Mouse (Mus musculus): ENCODE results near the gene Nkx1-2.
A peak's percentile ranks its signal among the peaks of the same experiment; 100 is the strongest.

The Nkx1-2 gene

DNA sequence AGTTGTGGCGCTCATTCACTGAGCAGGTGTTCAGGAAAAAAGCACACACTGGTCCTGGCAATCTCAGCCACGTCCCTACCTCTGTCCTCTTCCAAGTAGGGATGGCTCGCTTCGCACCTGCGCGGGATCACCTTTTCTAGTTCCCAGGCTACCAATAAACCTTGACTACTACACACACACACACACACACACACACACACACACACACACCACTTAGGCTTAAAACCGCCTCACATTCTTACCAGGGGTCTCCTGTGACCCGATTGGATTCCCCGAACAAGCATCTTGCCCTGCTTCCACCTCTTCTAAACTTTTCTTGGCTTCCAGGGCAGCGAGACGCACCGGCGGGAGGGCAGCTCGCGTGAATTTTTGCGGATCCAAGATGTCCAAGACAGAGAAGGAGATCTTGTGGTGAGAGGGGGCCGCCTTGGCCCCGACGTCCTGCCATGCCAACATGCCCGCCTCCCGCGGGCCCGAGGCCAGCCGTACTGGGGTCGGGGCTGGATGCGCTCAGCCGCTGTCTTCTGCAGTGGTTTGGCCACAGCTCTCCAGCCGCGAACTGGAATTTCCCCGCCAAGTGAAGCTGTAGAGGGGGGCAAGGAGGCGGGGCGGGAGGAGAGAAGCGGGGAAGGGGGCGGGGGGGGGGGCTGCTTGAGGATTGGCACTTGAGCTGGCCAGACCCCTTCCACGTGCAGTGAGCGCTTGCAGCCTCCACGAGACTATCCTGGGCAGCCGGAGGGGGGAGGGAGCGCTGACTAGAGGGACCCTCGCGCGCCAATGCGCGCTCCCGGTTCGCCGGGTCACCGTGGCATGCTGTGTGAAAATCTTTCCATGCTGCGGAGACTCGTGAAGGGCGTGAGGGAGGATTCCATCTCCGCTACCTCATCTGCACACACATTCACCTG, at the start of gene Nkx1-2:
Gene Nkx1-2 (minus strand): TSS at position 567 of the 905 bp plus-strand sequence.
- no peak for DNase-seq

DNA sequence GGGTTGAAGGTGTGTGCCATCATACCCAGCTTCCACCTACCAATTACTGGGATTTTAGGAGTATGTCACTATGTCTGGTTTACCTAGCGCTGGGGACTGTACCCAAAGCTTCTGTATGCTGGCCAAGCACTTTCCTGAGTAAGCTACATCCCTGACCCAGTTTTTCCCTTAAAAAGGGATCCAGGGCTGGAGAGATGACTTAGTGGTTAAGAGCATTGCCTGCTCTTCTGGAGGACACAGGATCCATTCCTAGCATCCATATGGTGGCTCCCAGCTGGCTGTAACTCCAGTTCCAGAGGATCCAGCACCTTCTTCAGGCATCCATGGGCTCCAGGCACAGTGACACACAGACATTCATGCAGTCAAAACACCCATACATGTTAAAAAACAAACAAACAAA, 47.1 kb upstream of the Nkx1-2 start:
- DNase-seq = no peak

DNA sequence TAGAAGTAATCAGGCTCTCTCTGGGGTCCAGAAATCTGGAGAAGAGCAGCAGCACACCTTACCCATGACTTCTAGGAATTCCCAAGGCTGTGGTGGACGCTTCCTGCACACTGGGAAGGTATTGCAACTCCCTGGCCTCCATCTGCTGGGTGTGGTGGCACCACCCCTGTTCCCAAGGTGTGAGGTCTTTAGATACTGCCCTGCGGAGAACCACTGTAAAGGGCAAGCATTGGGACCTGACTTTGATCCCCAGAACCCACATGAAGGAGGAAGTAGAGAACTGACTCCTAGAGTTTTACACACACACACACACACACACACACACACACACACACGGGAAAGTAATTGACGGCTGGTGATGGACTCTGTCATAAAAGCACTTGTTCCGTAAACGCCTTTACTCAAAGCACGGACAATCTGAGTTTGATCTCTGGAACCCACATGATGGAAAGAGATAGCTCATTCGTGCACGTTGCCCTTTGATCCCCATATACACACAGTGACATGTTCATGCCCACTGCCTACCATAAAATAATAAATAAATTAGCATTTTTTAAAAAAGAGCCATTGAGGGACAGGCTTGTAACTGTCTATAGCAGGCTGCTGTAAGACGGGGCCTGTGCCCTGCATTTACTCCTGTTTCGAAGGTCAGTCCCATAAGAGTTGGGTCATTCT, 45.3 kb upstream of the Nkx1-2 start:
- DNase-seq = no peak

DNA sequence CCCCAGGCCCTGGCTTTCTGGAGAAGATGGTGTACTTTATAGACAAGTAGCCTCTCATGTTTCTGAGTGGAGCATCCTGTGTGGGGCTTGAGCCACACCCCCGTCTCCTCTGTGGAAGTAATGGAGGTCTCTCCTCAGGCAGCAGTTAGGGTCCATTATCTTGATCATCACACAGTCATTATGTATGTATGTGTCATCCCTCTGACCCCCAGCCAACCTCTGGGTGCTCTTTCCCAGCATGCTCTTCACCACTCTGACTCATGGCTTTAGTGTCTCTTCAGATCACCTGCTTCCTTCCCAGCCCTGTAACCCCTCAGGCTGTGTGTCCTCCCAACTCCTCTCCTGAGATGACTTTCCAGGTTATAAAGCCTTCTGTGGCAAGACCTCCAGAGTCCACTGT, 42.2 kb upstream of the Nkx1-2 start:
- DNase-seq = no peak

DNA sequence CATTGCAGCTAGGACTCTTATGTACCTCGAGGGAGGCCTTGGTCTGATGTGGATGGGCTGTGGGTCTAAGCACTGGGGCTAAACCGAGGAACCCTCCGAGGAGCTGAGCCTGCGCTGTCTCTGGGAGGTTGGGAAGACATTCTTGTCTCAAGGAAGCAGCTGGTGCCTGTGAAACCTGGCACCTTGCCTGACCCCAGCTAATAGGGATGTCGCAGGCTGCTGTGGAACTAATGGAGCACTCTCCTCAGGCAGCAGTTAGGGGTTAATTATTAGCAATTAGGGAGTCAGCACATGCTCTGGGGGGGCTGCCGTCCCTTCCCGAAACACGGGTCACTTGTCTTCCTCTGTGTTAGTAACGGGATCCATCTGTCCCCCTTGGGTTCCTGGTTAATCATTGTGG, 41.5 kb upstream of the Nkx1-2 start:
- peak; percentile 45 to 51 for DNase-seq

DNA sequence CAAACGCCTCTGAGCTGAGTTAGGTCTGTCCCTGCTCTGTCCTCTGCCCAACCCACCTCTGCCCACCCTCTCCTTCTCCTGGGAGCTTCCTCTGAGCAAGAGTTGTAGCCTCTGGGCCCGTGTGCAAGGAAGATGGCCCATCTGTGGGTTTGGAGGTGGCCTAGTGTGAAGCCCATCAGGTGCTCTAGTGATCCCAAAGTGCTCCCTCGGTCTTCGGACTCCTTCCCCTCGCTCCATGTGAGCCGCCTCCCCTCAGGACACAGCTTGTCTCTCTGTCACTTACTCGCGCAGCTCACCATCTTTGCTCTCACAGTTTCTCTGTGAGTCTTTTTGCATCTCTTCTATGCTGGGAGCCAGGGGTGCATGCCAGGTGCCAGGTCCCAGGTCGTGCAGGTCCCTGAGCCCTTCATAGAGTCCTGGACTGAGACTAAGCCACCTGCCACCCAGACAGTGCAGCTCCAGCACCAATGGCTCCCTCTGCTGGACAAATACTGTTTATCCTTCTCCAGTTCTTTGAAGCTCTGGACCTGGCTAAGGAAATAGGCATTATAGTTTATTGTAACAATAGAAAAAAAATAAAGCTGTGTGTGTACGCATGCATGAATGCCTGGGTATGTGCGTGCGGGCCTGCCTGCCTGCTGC, 39.1 kb upstream of the Nkx1-2 start:
- peak; percentile 38 to 59 for DNase-seq

DNA sequence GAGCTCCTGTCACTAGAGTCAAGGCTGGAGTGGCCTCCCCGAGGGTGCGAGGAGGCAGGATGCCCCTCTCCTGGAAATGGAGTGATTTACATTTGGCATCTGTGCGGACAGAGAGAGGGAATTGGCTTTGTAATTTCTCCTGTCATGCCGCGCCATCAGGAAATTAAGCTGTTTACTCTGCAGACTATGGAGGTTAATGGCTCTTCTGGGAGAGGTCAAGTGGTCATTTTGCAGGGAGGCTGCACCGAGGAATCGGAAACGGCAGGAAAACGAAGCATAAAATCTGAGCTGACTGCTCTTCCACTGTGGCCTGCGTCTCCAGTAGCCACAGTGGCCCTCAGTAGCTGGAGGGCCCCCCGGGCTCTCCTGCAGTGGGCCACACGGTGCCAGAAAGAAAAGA, 37.9 kb upstream of the Nkx1-2 start:
- DNase-seq = no peak

DNA sequence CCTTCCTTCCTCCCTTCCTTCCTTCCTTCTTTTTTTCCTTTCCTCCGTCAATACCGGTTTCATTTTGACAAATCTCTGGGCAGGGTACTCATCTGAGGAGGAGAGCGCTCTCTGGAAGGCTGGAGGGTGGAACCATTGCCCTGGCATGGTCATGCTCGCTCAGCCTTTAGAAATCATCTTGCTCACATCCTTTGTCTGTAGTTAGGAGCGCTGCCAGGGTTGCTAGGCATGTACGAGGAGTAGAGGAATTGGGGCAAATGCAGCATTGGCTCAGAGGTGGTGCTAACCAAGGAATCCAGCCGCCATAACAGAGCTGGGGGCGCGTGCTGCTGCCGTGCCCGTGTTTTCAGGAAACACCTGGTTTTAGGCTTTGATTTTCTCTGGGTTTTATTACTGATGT, 31.9 kb upstream of the Nkx1-2 start:
- DNase-seq = no peak

DNA sequence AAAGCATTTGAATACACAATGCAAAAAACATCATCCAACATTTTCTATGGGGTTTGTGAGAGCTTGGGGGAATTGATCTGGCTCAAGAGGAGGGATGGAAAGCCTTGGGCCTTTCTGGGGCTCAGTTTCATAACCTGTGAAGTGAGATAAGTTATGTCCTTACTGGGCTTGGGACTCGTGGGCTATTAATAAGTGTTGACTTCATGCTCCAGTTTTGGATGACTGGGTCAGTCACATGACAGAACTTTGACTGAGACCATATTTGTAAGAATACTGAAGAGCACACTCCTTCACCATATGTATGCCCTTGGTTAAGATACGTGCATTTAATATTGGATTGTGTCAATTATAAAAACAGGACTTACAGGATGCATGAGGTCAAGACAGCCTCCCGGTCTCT, 28.0 kb upstream of the Nkx1-2 start:
- DNase-seq = no peak

DNA sequence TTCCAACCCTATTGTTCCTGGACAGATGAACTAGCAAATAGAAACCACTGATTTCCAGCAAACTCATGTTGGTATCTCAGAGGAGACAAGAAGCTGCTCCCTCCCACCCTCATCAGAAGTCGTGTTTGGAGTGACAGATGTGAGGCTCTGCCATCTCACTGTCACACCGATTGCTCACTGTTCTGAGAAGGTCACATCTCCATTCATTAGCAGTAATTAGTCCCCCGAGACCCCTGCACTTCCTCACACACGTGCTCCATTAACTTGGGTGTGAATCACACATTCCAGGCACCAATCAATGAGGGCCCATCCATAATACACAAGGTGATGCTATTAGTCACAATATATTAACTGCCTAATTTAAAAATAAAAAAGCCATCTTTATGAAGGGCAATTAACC, 26.7 kb upstream of the Nkx1-2 start:
- DNase-seq = no peak

DNA sequence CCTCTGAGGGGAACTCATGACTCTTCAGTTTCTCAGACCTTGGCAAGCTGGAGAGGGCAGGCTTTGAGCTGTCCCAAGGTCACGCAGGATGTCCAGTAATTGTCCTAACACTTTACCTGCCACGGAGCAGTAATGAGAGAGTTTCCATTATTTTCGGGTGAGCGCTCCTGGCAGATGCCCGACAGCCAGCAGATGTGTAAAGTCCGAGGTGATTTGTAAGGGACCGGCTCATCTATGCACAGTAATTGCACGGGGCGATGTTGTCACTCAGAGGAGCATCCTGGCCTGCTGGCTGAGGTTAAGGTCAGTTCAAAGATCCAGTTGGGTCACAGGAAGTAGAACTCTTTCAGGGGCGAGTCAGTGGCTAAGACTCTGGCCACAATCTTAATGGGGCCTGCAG, 24.7 kb upstream of the Nkx1-2 start:
- DNase-seq = peak; percentile 7 to 23

GRCm38 (mm10) chr7:132619975-132620918, 20.8 kb upstream of the Nkx1-2 start:
- peak; percentile 53 to 65 for DNase-seq

DNA sequence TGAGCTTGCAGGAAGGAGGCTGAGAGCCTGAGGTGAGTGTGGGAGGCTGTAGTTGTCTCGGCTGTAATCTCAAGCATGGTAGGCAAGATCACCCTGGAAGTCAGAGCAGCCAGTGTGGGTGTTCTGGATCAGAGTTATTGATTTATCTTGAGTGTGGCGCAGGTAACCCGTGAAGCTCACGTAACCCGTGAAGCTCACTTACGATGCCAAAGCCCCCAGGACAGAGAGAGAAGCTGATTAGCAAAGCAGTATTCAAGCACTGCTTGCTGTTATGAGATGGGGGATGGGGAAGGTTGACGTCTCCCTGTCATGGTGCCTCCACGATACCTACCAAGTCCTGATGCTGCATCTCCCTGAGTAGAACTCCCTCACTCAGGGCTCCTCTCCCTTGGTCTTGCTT, 20.1 kb upstream of the Nkx1-2 start:
- DNase-seq = no peak

GRCm38 (mm10) chr7:132617021-132617564, 17.7 kb upstream of the Nkx1-2 start:
- DNase-seq = no peak

GRCm38 (mm10) chr7:132616391-132616790, 17.0 kb upstream of the Nkx1-2 start:
- no peak for DNase-seq

GRCm38 (mm10) chr7:132615346-132615745, 15.9 kb upstream of the Nkx1-2 start:
- no peak for DNase-seq

DNA sequence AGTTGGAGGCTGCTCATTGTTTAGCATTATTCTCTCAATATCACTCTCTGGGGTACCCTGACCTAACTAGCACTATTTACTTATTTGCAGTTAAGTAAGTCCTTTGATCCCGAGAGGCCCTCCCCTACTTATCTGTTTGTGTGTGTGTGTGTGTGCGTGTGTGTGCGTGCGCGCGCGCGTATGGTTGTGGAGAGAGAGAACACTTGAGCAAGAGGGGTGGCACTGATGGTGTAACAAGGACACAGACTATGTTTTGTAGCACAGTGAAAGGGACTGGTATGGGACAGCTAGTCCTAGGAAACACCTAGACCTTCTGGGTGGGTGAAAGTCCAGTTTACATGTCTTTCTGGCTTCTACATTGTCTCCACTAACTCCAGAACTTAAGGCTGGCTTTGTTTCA, 12.1 kb upstream of the Nkx1-2 start:
- DNase-seq = no peak

DNA sequence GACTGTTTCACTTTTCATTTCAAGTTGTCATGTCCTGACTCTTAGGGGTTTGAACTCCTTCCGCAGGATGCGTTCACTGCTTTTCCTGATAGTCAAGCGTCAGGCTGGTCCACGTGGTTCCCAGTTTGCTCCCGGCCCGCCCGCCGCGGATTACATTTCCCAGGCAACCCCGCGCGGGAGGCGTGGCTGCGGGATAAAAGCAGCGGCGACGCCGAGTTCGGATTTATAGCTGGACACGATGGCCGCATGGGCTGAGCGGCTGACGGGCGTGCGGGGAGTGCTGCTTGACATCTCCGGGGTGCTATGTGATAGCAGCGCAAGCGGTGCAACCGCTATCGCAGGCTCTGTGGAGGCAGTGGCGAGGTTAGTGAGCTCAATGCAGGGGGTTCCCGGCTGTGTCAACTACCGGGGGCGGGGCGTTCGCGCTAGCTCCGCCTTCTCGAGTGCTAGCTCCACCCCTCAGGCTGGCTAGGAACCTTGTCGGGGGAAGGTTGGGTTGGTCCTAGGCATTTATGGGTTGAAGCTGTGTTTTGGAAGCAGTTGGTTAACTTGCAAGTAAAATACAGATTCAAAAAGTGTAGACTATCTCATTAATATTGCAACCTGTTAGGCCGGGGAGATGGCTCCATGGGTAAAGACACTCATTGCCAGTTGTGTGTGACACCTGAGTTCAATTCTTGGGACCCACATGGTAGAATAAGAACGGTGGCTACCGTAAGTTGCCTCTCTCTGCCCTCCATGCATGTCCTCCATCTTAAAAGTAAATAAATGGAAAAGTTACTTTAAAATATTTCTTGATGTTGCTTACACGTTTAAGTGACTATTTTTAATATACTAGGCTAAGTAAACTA, 11.3 kb upstream of the Nkx1-2 start, which contains the start of gene Lhpp:
Gene Lhpp (plus strand): TSS at position 171 of the 851 bp plus-strand sequence.
- peak; percentile 62 to 73 for DNase-seq

DNA sequence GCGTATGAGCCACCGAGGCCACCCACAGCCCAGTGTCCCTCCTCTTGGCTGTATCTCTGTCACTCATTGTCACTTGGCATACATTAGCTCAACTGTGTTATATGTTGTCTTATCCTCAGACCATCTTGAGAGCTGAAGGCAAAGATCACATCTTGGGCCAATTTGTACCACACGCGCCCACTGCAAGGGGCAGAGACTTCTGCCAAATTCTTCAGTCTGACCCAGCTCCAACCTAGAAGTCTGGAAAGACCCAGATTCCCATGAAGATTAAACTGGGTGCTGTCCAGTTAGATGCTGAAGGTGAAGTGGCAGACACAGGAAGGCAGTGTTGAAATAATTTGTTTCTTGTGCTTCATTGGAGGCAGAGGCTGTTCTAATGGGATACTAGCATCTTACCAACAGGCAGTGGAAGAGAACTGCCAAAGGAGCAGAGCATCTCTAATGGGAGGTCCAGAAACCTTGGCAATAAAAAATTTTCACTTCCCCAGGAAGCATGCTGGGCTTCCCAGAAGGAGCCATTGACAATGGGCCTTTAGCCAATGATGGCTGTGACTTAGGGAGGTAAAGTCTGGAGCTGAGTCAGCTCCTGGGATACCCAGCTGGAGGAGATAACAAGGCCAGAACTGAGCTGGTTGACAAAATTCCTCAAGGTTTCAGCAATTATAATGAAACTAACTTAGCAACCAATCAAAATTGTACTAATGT, 9.0 kb upstream of the Nkx1-2 start:
- no peak for DNase-seq

DNA sequence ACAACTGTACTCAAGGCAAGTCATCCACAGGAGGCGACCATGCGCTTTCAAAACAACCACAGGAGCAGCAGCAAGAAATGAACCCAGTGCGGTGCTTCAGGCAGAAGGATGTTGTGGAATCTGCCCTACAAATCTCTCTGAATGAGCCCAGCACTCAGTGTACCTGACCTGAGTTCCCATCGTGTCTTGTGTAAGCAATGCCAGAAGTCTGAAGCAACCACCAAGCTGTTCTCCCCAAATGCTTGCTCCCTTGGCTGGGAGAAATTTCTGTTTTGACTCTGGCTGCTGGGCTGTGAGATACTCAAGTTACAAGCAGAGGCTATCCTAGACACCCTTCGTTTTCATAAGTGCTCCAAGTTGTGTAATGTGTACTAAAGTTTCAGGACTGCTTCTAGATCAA, 6.3 kb upstream of the Nkx1-2 start:
- DNase-seq = no peak

GRCm38 (mm10) chr7:132604720-132605119, 5.3 kb upstream of the Nkx1-2 start:
- DNase-seq = no peak

Measured in kidney, adult 8-10 months (tissue).